Mouse (Mus musculus): ENCODE data around the gene Olfml2a. TPM values are rescaled to one million over a fixed set of nuclear protein-coding genes. Genes with fewer than 3 reads are reported as not detected.

Gene Olfml2a
- total and polyA plus RNA-seq, 2 experiments from 2014 or later: 3.3 to 12.7 TPM

GRCm38 (mm10) chr2:38930269-38930668, 1.5 kb upstream of the Olfml2a start:
- no peak for TF ChIP-seq CTCF (IDR thresholded peaks at IDR 0.05; ENCODE audit: low read depth)
- no peak for TF ChIP-seq EP300 (IDR thresholded peaks at IDR 0.05; ENCODE audit: low read depth)
- ATAC-seq (ENCODE audit: insufficient read depth, low read depth) (no peak), DNase-seq (ENCODE audit: low spot score) (no peak)

DNA sequence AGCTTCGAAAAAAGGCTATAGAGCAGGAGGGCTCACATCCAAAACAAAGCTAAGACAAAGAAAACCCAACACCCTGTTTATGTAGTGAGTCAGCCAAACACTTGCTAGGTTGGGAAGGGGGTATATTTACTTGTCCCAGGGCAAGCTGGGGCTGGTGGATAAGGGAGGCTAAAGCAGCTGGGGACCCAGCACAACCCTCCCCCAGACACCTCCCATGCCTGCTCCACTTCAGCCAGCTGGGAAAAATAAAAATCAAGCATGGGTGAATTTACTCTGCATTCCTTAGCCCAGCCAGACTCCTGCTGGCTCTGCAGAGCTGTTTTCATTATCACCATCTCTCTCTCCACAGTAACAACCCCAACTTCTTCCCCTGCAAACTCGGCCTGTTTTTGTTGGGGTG, 2.2 kb downstream of the Olfml2a start:
- DNase-seq (ENCODE audit: low spot score) (peak; percentile 31), ATAC-seq (ENCODE audit: insufficient read depth, low read depth) (peak; percentile 40; the same call in 1 of the 2 replicates)
- no peak overlapping the region for H3K4me2 ChIP-seq (ENCODE audit: low read depth, low read length)

More at GRCm38 (mm10) chr2:38930269-38930668, 1.5 kb upstream of the Olfml2a start:
- peaks cover 8% of the 10 kb centered on the region for H3K4me1 ChIP-seq (ENCODE audit: control insufficient read depth, insufficient read depth)
- H3K9ac ChIP-seq (replicated peaks; ENCODE audit: low read depth, low read length): no peak overlapping the region
- 0 out of 2 replicates have a peak, but pooled peaks cover 11% of the 10 kb centered on the region for H3K27me3 ChIP-seq (ENCODE audit: control insufficient read depth, insufficient read depth, low read length)
- no peak overlapping the region for H3K27ac ChIP-seq (ENCODE audit: low read depth)
- H3K9me3 ChIP-seq (replicated peaks; ENCODE audit: control insufficient read depth, low read length): no peaks in the 10 kb centered on the region
- WGBS: 70% methylated on average over 2 of the region's 2 CpGs
- H3K4me3 ChIP-seq (ENCODE audit: low read depth, low read length): no peak overlapping the region
- no peak overlapping the region for H3K4me2 ChIP-seq (ENCODE audit: low read depth, low read length)
- no peaks in the 10 kb centered on the region for H3K36me3 ChIP-seq (replicated peaks; ENCODE audit: control insufficient read depth, insufficient read depth, low read length)

DNA sequence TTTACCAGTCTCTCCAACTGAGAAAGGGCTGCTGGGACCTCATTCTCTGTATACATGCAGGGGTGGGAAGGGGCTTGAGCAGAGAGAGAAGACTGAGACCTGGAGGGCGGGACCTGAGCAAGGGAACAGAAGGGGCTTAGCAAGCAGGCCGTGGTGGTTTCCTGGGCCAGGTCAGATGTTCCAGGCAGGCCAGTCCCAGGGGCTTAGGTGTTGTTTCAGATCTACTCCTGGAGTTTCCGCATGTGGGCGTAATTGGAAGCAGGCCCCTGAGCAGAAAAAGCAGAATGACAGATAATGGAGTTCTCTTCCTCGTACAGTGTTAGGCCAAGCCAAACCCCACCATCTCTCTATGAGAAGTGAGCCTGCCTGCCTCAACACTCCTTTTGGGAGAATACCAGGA, 3.2 kb downstream of the Olfml2a start:
- no peak for TF ChIP-seq EP300 (IDR thresholded peaks at IDR 0.05; ENCODE audit: low read depth)
- TF ChIP-seq CTCF (IDR thresholded peaks at IDR 0.05; ENCODE audit: low read depth): no peak
- WGBS: 65% methylated on average over 5 of the region's 5 CpGs
- no peak overlapping the region for H3K9ac ChIP-seq (replicated peaks; ENCODE audit: low read depth, low read length)
- H3K4me1 ChIP-seq (ENCODE audit: control insufficient read depth, insufficient read depth): peaks cover 8% of the 10 kb centered on the region
- no peak for ATAC-seq (ENCODE audit: insufficient read depth, low read depth)
- H3K4me2 ChIP-seq (ENCODE audit: low read depth, low read length): no peak overlapping the region
- H3K36me3 ChIP-seq (replicated peaks; ENCODE audit: control insufficient read depth, insufficient read depth, low read length): no peaks in the 10 kb centered on the region
- DNase-seq (ENCODE audit: low spot score): no peak
- H3K4me3 ChIP-seq (ENCODE audit: low read depth, low read length): no peak overlapping the region
- 0 out of 2 replicates have a peak overlapping the region, but pooled peaks have one; percentile 23 for H3K27ac ChIP-seq (ENCODE audit: low read depth)
- no peaks in the 10 kb centered on the region for H3K9me3 ChIP-seq (replicated peaks; ENCODE audit: control insufficient read depth, low read length)
- 0 out of 2 replicates have a peak, but pooled peaks cover 5% of the 10 kb centered on the region for H3K27me3 ChIP-seq (ENCODE audit: control insufficient read depth, insufficient read depth, low read length)

More for the DNA sequence above, 2.2 kb downstream of the Olfml2a start:
- 22% methylated on average over 2 of the region's 2 CpGs for WGBS
- Histone ChIP-seq H3K27me3 (ENCODE audit: control insufficient read depth, insufficient read depth, low read length) (0 out of 2 replicates have a peak, but pooled peaks cover 5% of the 10 kb centered on the region), H3K27ac (ENCODE audit: low read depth) (no peak overlapping the region), H3K9me3 (replicated peaks; ENCODE audit: control insufficient read depth, low read length) (no peaks in the 10 kb centered on the region), H3K9ac (replicated peaks; ENCODE audit: low read depth, low read length) (no peak overlapping the region), H3K36me3 (replicated peaks; ENCODE audit: control insufficient read depth, insufficient read depth, low read length) (no peaks in the 10 kb centered on the region), H3K4me1 (ENCODE audit: control insufficient read depth, insufficient read depth) (peaks cover 8% of the 10 kb centered on the region), H3K4me3 (ENCODE audit: low read depth, low read length) (no peak overlapping the region)
- TF ChIP-seq CTCF (IDR thresholded peaks at IDR 0.05; ENCODE audit: low read depth): no peak
- TF ChIP-seq EP300 (IDR thresholded peaks at IDR 0.05; ENCODE audit: low read depth): no peak

GRCm38 (mm10) chr2:38936721-38937378, 5.1 kb downstream of the Olfml2a start:
- Histone ChIP-seq H3K4me2 (ENCODE audit: low read depth, low read length) (no peak overlapping the region), H3K4me1 (ENCODE audit: control insufficient read depth, insufficient read depth) (peaks cover 3% of the 10 kb centered on the region; the same call in 1 of the 2 replicates), H3K4me3 (ENCODE audit: low read depth, low read length) (no peak overlapping the region), H3K27ac (ENCODE audit: low read depth) (no peak overlapping the region), H3K36me3 (replicated peaks; ENCODE audit: control insufficient read depth, insufficient read depth, low read length) (no peaks in the 10 kb centered on the region), H3K9ac (replicated peaks; ENCODE audit: low read depth, low read length) (no peak overlapping the region), H3K27me3 (ENCODE audit: control insufficient read depth, insufficient read depth, low read length) (0 out of 2 replicates have a peak, but pooled peaks cover 5% of the 10 kb centered on the region), H3K9me3 (replicated peaks; ENCODE audit: control insufficient read depth, low read length) (no peaks in the 10 kb centered on the region)
- DNase-seq (ENCODE audit: low spot score): no peak
- no peak for ATAC-seq (ENCODE audit: insufficient read depth, low read depth)
- TF ChIP-seq CTCF (IDR thresholded peaks at IDR 0.05; ENCODE audit: low read depth) (no peak), EP300 (IDR thresholded peaks at IDR 0.05; ENCODE audit: low read depth) (no peak)
- 58% methylated on average over 9 of the region's 9 CpGs for WGBS

GRCm38 (mm10) chr2:38937396-38937795, 5.6 kb downstream of the Olfml2a start:
- no peaks in the 10 kb centered on the region for H3K36me3 ChIP-seq (replicated peaks; ENCODE audit: control insufficient read depth, insufficient read depth, low read length)
- no peaks in the 10 kb centered on the region for H3K4me1 ChIP-seq (ENCODE audit: control insufficient read depth, insufficient read depth)
- ATAC-seq (ENCODE audit: insufficient read depth, low read depth) (no peak), DNase-seq (ENCODE audit: low spot score) (no peak)
- H3K9me3 ChIP-seq (replicated peaks; ENCODE audit: control insufficient read depth, low read length): no peaks in the 10 kb centered on the region
- no peak for TF ChIP-seq CTCF (IDR thresholded peaks at IDR 0.05; ENCODE audit: low read depth)
- TF ChIP-seq EP300 (IDR thresholded peaks at IDR 0.05; ENCODE audit: low read depth): no peak
- no peak overlapping the region for H3K4me2 ChIP-seq (ENCODE audit: low read depth, low read length)
- 75% methylated on average over 3 of the region's 3 CpGs for WGBS
- H3K27me3 ChIP-seq (ENCODE audit: control insufficient read depth, insufficient read depth, low read length): 0 out of 2 replicates have a peak, but pooled peaks cover under 1% of the 10 kb centered on the region
- no peak overlapping the region for H3K4me3 ChIP-seq (ENCODE audit: low read depth, low read length)
- no peak overlapping the region for H3K27ac ChIP-seq (ENCODE audit: low read depth)
- H3K9ac ChIP-seq (replicated peaks; ENCODE audit: low read depth, low read length): no peak overlapping the region
